Mouse (Mus musculus) embryonic facial prominence, embryonic 11.5 days (tissue): ENCODE measurements around the gene Mt1. TPM values are rescaled to one million over a fixed set of nuclear protein-coding genes. Genes with fewer than 3 reads are reported as not detected.

ENCODE experiments used
- ATAC-seq: fragments of 200-750 bp; cut with Nextera tagmentation; replicated peaks from 2 replicates; pipeline ENCODE4 v1.8.0; 2017; ENCODE audit warnings: low read depth; ENCODE audit not compliant: insufficient number of reproducible peaks, low FRiP score, low TSS enrichment
- DNase-seq: peaks from one replicate; pipeline ENCODE4 v3.0.0-alpha.2; 2015; ENCODE audit warnings: low spot score
- H3K27ac ChIP-seq: fragments of 300-500 bp; sonication (generic); replicated peaks from 2 replicates; pipeline ENCODE4 v1.5.1; 2014; ENCODE audit warnings: mild to moderate bottlenecking, low read depth, low read length, control low read depth
- H3K27me3 ChIP-seq: fragments of 300-500 bp; sonication (generic); 2 replicates; pipeline ENCODE4 v1.6.1; 2014; ENCODE audit warnings: mild to moderate bottlenecking, low read length, moderate library complexity, mixed read lengths; ENCODE audit not compliant: control insufficient read depth, insufficient read depth
- H3K36me3 ChIP-seq: fragments of 300-500 bp; sonication (generic); replicated peaks from 2 replicates; pipeline ENCODE4 v1.6.1; 2014; ENCODE audit warnings: low read depth, mild to moderate bottlenecking, low read length, moderate library complexity, mixed read lengths; ENCODE audit not compliant: control insufficient read depth, insufficient read depth
- H3K4me1 ChIP-seq: fragments of 300-500 bp; sonication (generic); 2 replicates; pipeline ENCODE4 v1.6.1; 2014; ENCODE audit warnings: low read length, mixed read lengths; ENCODE audit not compliant: control insufficient read depth, insufficient read depth
- H3K4me2 ChIP-seq: fragments of 300-500 bp; sonication (generic); 2 replicates; pipeline ENCODE4 v1.6.1; 2014; ENCODE audit warnings: low read depth, mild to moderate bottlenecking, control low read depth, low read length, moderate library complexity
- H3K4me3 ChIP-seq: fragments of 300-500 bp; sonication (generic); 2 replicates; pipeline ENCODE4 v1.5.1; 2014; ENCODE audit warnings: low read depth, low read length, control low read depth
- H3K9ac ChIP-seq: fragments of 300-500 bp; sonication (generic); replicated peaks from 2 replicates; pipeline ENCODE4 v1.6.1; 2014; ENCODE audit warnings: mild to moderate bottlenecking, control low read depth, low read length
- H3K9me3 ChIP-seq: fragments of 300-500 bp; sonication (generic); replicated peaks from 2 replicates; pipeline ENCODE4 v1.6.1; 2016; ENCODE audit warnings: mild to moderate bottlenecking, low read length, inconsistent platforms, mixed read lengths; ENCODE audit not compliant: control insufficient read depth
- WGBS: fragments of 180-500 bp; shearing (Covaris S2); extraction: QIAGEN DNeasy Blood & Tissue Kit; methylation state at CpG from one replicate; pipeline ENCODE4 v1.1.7; 2014; 5-methylcytosine and 5-hydroxymethylcytosine counted together
- polyA plus RNA-seq: library from polyadenylated mRNA; unstranded; fragments of >200 nt; fragmentation: Nextera tagmentation; extraction: Ambion mirVana; gene quantifications from 2 replicates; pipeline ENCODE4 v1.2.1, GENCODE M21; 2014

Gene Mt1
- polyA plus RNA-seq, 1 experiment from 2014 or later = 99.7 TPM

DNA sequence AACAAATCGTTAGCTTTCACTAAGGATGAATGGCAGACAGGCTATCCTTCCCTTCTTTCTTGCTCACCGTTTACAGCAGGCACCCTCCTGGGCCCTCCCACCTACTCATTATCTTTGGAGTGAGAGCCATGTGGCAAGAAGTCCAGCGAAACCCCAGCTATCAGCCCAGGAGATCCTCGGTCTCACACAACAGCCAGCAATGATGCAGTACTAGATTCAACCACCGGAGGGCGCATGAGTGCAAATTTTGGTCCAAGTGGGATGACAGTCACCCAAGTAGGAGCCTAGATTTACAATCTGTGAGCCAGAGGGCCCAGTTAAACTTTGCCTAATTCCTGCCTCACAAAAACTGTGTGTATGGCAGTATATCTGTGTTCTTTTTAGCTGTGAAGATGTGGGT, 11.6 kb upstream of the Mt1 start:
- peaks cover 13% of the 10 kb centered on the region for H3K27me3 ChIP-seq
- H3K36me3 ChIP-seq = no peaks in the 10 kb centered on the region
- DNase-seq (peak; percentile 92), ATAC-seq (no peak)
- no peaks in the 10 kb centered on the region for H3K9me3 ChIP-seq
- no peak overlapping the region for H3K4me3 ChIP-seq
- peaks cover 2% of the 10 kb centered on the region; the same call in 1 of the 2 replicates for H3K4me1 ChIP-seq
- no peak overlapping the region for H3K4me2 ChIP-seq
- no peak overlapping the region for H3K9ac ChIP-seq
- no peak overlapping the region for H3K27ac ChIP-seq
- 5% methylated on average over 6 of the region's 6 CpGs for WGBS

DNA sequence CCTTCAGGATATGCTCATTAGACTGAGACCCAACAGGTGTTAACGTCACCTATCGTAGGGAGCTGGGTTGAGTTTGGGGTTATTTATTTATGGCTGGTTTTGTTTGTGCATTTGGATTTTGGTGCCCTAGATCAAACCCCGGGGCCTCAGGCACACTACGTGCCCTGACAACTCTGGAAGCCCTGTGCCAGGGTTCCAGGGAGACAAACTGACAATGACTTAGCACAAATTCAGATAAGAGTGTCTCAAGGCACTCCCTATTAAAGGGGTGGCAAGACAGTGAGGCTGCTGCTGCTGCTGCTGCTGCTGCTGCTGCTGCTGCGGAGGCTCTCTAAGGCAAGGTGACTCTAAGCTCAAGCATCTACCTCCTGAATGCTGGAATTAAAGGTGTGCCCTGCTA, 9.3 kb upstream of the Mt1 start:
- Histone ChIP-seq H3K4me1 (peaks cover 6% of the 10 kb centered on the region), H3K9me3 (no peaks in the 10 kb centered on the region), H3K27ac (no peak overlapping the region), H3K4me3 (no peak overlapping the region), H3K4me2 (no peak overlapping the region), H3K36me3 (no peaks in the 10 kb centered on the region), H3K27me3 (peaks cover 30% of the 10 kb centered on the region), H3K9ac (no peak overlapping the region)
- WGBS = 88% methylated on average over 5 of the region's 5 CpGs
- no peak for ATAC-seq
- DNase-seq = no peak

DNA sequence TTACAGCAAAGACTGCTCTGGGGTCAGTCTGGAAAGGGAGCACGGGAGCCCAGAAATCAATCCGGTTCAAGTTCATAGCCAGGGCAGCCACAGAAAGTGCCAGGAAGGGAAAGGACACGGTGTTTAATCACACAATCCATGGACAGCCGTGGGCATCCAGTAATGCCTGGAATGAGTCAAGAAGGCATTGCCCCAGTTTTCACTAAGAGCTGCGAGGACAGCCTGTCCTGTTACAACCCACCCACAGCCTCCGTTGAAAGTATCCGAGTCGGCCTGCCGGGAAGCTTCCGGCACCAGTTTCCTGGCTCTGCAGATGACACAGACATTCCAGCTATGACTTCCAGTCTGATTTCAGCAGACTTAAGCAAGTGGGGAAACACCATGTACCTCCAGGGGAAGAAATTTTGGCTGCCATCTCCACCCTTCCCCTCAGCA, 7.5 kb upstream of the Mt1 start:
- peaks cover 6% of the 10 kb centered on the region for H3K4me1 ChIP-seq
- no peak overlapping the region for H3K4me3 ChIP-seq
- H3K27ac ChIP-seq = no peak overlapping the region
- WGBS = 40% methylated on average over 10 of the region's 10 CpGs
- H3K36me3 ChIP-seq = no peaks in the 10 kb centered on the region
- no peak for DNase-seq
- ATAC-seq = no peak
- H3K9ac ChIP-seq = no peak overlapping the region
- H3K27me3 ChIP-seq = peaks cover 33% of the 10 kb centered on the region
- H3K9me3 ChIP-seq = no peaks in the 10 kb centered on the region
- H3K4me2 ChIP-seq = no peak overlapping the region; the same call in 1 of the 2 replicates

DNA sequence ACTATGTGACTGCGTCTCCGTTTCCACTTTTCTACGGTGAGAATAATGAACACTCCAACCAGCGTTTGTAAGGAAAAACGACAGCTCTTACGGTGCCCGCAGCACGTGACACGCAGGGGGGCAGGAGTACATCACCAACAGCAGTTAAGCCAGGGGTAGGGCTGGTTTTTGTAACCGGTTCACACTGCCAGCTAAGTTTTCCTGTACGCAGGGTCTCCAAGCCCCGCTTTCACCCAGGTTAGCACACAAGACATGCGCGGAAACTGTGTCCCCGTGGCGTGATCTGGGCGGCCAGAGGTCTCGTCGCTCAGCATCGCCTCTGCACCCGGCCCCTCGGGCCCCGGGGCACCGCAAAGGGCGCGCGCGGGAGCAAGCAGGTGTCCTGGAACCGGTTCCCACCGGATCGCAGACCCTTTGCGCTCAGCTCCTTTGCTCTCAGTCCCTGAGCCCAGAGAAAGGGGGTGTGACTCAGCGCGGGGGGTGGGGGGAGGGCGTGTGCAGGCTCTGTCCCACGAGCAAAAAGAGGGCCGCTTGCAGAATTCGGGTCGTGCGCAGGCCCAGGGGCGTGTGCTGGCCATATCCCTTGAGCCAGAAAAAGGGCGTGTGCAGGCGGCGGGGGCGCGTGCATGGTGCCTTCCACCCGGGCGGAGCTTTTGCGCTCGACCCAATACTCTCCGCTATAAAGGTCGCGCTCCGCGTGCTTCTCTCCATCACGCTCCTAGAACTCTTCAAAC, 6.6 kb upstream of the Mt1 start, which contains the start of gene Mt2:
TSS of gene Mt2 (plus strand) at position 590 of the 734 bp plus-strand sequence.
- 0 out of 2 replicates have a peak, but pooled peaks have one; percentile 32 for ATAC-seq
- Histone ChIP-seq H3K4me3 (peak within 1 kb of the TSS; percentile 42), H3K4me1 (peaks cover 6% of the 10 kb centered on the region), H3K4me2 (peak within 1 kb of the TSS; percentile 82), H3K9ac (peak within 1 kb of the TSS; percentile 37; the same call in 1 of the 2 replicates), H3K27me3 (peaks cover 35% of the 10 kb centered on the region), H3K36me3 (no peaks in the 10 kb centered on the region), H3K27ac (no peak within 1 kb of the TSS), H3K9me3 (no peaks in the 10 kb centered on the region)
- DNase-seq = peak; percentile 60
- under 1% methylated on average over 56 of the region's 56 CpGs for WGBS

DNA sequence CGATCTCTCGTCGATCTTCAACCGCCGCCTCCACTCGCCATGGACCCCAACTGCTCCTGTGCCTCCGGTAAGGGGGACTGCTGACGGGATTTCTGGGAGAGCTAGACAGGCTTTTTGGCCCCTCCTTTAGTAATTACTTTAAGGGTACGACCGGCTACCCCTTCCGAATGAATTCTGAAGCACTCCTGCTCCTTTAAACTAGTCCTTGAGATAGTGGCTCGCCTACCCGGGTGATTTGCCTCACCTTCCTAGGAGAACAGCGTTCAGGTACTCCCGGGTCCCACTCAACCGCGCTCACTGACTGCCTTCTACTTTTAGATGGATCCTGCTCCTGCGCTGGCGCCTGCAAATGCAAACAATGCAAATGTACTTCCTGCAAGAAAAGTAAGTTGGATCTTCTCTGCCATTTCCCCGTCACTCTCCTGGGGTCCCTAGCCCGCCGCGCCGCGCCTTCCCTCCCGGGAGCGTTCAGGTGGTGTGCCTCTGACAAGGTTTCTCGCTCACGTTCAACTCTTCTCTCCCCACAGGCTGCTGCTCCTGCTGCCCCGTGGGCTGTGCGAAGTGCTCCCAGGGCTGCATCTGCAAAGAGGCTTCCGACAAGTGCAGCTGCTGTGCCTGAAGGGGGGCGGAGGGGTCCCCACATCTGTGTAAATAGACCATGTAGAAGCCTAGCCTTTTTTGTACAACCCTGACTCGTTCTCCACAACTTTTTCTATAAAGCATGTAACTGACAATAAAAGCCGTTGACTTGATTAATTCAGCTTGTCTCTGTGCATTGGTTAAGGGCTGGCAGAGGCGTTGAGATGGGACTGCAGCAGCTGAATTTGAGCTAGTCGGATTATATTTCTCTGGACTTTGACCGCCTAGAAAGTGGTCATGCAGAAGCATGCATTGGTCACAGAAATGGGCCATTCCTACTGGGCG, 5.8 kb upstream of the Mt1 start:
- peak overlapping the region; percentile 42 for H3K4me3 ChIP-seq
- peak overlapping the region; percentile 37; the same call in 1 of the 2 replicates for H3K9ac ChIP-seq
- 1% methylated on average over 39 of the region's 39 CpGs for WGBS
- no peaks in the 10 kb centered on the region for H3K36me3 ChIP-seq
- H3K9me3 ChIP-seq = no peaks in the 10 kb centered on the region
- H3K4me1 ChIP-seq = peaks cover 6% of the 10 kb centered on the region
- peaks cover 37% of the 10 kb centered on the region for H3K27me3 ChIP-seq
- no peak for ATAC-seq
- DNase-seq = no peak
- H3K4me2 ChIP-seq = peak overlapping the region; percentile 82
- H3K27ac ChIP-seq = no peak overlapping the region

DNA sequence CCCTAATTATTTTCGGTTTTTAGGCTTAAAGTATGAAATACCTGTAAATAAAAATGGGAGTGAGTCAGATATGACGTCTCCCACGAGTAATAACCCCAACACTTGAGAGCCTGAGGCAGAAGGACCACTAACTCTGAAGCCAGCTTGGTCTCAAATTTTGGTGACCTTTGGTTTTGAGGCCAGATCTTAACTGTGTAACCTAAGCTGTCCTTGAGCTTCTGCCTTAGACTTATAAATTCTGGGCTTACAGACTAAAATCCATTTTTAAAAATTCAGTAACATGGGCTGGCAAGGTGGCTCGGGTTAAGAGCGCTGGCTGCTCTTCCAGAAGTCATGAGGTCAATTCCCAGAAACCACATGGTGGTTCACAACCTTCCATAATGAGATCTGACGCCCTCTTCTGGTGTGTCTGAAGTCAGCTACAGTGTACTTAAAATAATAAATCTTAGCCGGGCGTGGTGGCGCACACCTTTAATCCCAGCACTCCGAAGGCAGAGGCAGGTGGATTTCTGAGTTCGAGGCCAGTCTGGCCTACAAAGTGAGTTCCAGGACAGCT, 5.0 kb upstream of the Mt1 start:
- H3K36me3 ChIP-seq = no peaks in the 10 kb centered on the region
- H3K27ac ChIP-seq = no peak overlapping the region
- no peak overlapping the region for H3K9ac ChIP-seq
- peaks cover 46% of the 10 kb centered on the region for H3K27me3 ChIP-seq
- no peaks in the 10 kb centered on the region for H3K9me3 ChIP-seq
- no peak overlapping the region for H3K4me3 ChIP-seq
- DNase-seq (no peak), ATAC-seq (no peak)
- H3K4me1 ChIP-seq = peaks cover 6% of the 10 kb centered on the region
- 42% methylated on average over 11 of the region's 11 CpGs for WGBS
- H3K4me2 ChIP-seq = no peak overlapping the region; the same call in 1 of the 2 replicates

DNA sequence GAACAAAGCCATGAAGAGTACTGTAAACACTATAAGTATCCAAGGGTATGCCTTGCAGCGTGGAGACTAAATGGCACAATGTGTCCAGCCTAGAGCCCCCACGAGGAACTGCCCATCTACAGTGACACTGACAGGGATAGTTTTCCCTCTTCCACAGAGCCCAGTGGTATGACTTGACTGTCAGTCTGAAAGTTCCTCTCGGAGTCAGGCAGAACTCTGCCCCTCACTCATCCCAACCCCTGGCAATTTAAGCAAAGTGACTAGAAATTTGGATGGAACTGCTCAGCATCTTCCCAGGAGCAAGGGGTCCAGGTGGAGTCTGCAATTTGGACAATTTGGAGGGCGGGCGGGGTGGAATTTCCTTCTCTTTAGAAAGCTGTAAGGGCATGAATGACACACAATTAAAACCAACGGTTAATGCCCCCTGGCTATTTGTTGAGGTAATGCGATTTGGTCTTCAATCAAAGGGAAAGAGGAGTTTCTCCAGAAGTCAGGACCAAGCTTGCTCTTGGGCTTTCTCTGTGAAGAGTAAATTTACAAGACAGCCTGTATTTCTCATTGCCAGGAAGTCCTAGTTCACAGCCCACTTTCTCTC, 4.2 kb upstream of the Mt1 start:
- no peak for ATAC-seq
- Histone ChIP-seq H3K4me1 (peaks cover 7% of the 10 kb centered on the region), H3K27me3 (peaks cover 51% of the 10 kb centered on the region), H3K4me3 (no peak overlapping the region), H3K9ac (no peak overlapping the region), H3K27ac (no peak overlapping the region), H3K4me2 (no peak overlapping the region), H3K36me3 (no peaks in the 10 kb centered on the region), H3K9me3 (no peaks in the 10 kb centered on the region)
- DNase-seq = peak; percentile 56
- 20% methylated on average over 7 of the region's 7 CpGs for WGBS
